Mouse (Mus musculus): Measurements from ENCODE around the gene Ap1g1.

DNA sequence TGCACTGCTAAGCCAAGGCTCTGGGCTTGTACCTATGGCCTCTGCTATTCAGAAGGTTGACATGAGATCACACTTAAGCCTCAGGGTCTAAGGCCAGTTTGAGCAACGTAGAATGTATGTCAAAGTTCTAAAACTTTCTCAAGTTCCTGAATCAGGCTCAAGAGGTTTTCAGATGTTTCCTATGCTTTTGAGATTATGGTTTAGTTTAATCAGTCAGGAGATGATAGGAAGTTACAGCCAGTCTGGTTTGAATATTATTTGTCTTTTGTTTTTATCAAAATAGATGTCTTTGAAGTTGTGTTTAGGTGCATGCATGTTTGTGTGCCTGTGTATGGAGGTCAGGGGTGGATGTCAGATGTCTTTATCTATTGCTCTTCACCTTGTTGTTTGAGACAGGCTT is 92.7 kb downstream of the Ap1g1 start:
- TF ChIP-seq POLR2A (IDR thresholded peaks at IDR 0.05; ENCODE audit: extremely low read depth, insufficient read depth, low read length) (no peak), CTCF (IDR thresholded peaks at IDR 0.05; ENCODE audit: extremely low read depth, insufficient read depth, low read length) (no peak)
